In genomic region chr4:47432766-47433165, GRCm38 (mm10) we compare ENCODE assay signal across 17 mouse cellular contexts.
"Had no signal": no experiment of that assay in that cellular context is flagged by ENCODE, and none has a peak within 500 bp of the region (broad histone marks: within the 10 kb centered on the region; RNA-seq: fewer than 3 reads in every experiment).

No protein-coding gene starts in this region.

- H3K4me3 ChIP-seq: lung, embryonic 15.5 days; megakaryocyte, embryonic 14.5 days; midbrain, embryonic 13.5 days; midbrain, embryonic 15.5 days; neural tube, embryonic 12.5 days; stomach, embryonic 15.5 days had no signal

- H3K9ac ChIP-seq: lung, embryonic 15.5 days; midbrain, embryonic 13.5 days; midbrain, embryonic 15.5 days; neural tube, embryonic 12.5 days; stomach, embryonic 15.5 days had no signal

- DNase-seq: lung, adult 2 months; lung, postnatal 14 days; lung, postnatal 36 days; right cerebral cortex, postnatal 14 days; thymus, adult 2 months; thymus, postnatal 25 days; thymus, postnatal 4 days had no signal

- H3K27ac ChIP-seq: lung, embryonic 15.5 days; macrophage; midbrain, embryonic 13.5 days; midbrain, embryonic 15.5 days; neural tube, embryonic 12.5 days; stomach, embryonic 15.5 days; stomach, postnatal 0 days had no signal

- H3K36me3 ChIP-seq: lung, embryonic 15.5 days; midbrain, embryonic 13.5 days; midbrain, embryonic 15.5 days; neural tube, embryonic 12.5 days; stomach, embryonic 15.5 days had no signal

- ATAC-seq: lung, postnatal 0 days; midbrain, embryonic 13.5 days; midbrain, embryonic 15.5 days had no signal

- H3K4me2 ChIP-seq: lung, embryonic 15.5 days; midbrain, embryonic 11.5 days; midbrain, embryonic 13.5 days; midbrain, embryonic 15.5 days; neural tube, embryonic 12.5 days; stomach, embryonic 15.5 days had no signal

- H3K27me3 ChIP-seq: lung, embryonic 15.5 days; midbrain, embryonic 13.5 days; midbrain, embryonic 15.5 days; neural tube, embryonic 12.5 days; stomach, embryonic 15.5 days had no signal

- H3K9me3 ChIP-seq: lung, embryonic 15.5 days; megakaryocyte, embryonic 14.5 days; midbrain, embryonic 13.5 days; midbrain, embryonic 15.5 days; neural tube, embryonic 12.5 days; stomach, embryonic 15.5 days had no signal
